Mouse (Mus musculus): Measurements from ENCODE around the gene App.

App gene

GRCm38 (mm10) chr16:85151681-85152080 lies 21.9 kb downstream of the App start:
- in situ Hi-C loops (cut with MseI, MboI) = no loop called here

- in situ Hi-C loops (cut with MseI, MboI) = no loop called here
These were observed 22.7 kb downstream of the App start for GRCm38 (mm10) chr16:85150902-85151301.

GRCm38 (mm10) chr16:85149509-85149871 lies 24.1 kb downstream of the App start:
- in situ Hi-C loops (cut with MseI, MboI) = no loop called here

- in situ Hi-C loops (cut with MseI, MboI) = no loop called here
These were observed 24.7 kb downstream of the App start for GRCm38 (mm10) chr16:85148615-85149508.

GRCm38 (mm10) chr16:85147440-85147839 lies 26.1 kb downstream of the App start:
- in situ Hi-C loops (cut with MseI, MboI) = no loop called here

GRCm38 (mm10) chr16:85145771-85146178 lies 27.8 kb downstream of the App start:
- in situ Hi-C loops (cut with MseI, MboI) = no loop called here

- in situ Hi-C loops (cut with MseI, MboI) = no loop called here
These were observed 28.2 kb downstream of the App start for GRCm38 (mm10) chr16:85145369-85145768.

GRCm38 (mm10) chr16:85144401-85144800 lies 29.2 kb downstream of the App start:
- in situ Hi-C loops (cut with MseI, MboI) = no loop called here

GRCm38 (mm10) chr16:85143863-85144262 lies 29.7 kb downstream of the App start:
- in situ Hi-C loops (cut with MseI, MboI) = no loop called here

GRCm38 (mm10) chr16:85143188-85143587 lies 30.4 kb downstream of the App start:
- in situ Hi-C loops (cut with MseI, MboI) = no loop called here

GRCm38 (mm10) chr16:85141404-85141803 lies 32.2 kb downstream of the App start:
- in situ Hi-C loops (cut with MseI, MboI) = no loop called here

- in situ Hi-C loops (cut with MseI, MboI) = no loop called here
These were observed 34.4 kb downstream of the App start for GRCm38 (mm10) chr16:85139178-85139604.

- in situ Hi-C loops (cut with MseI, MboI) = no loop called here
These were observed 36.2 kb downstream of the App start for GRCm38 (mm10) chr16:85137348-85137747.

- in situ Hi-C loops (cut with MseI, MboI) = no loop called here
These were observed 37.5 kb downstream of the App start for GRCm38 (mm10) chr16:85136046-85136445.

GRCm38 (mm10) chr16:85133468-85133881 lies 40.1 kb downstream of the App start:
- in situ Hi-C loops (cut with MseI, MboI) = no loop called here

- in situ Hi-C loops (cut with MseI, MboI) = no loop called here
These were observed 40.5 kb downstream of the App start for GRCm38 (mm10) chr16:85133057-85133456.

- in situ Hi-C loops (cut with MseI, MboI) = no loop called here
These were observed 41.4 kb downstream of the App start for GRCm38 (mm10) chr16:85132182-85132581.

GRCm38 (mm10) chr16:85130861-85131556 lies 42.6 kb downstream of the App start:
- in situ Hi-C loops (cut with MseI, MboI) = no loop called here

- in situ Hi-C loops (cut with MseI, MboI) = no loop called here
These were observed 44.6 kb downstream of the App start for GRCm38 (mm10) chr16:85128693-85129657.

- in situ Hi-C loops (cut with MseI, MboI) = no loop called here
These were observed 45.3 kb downstream of the App start for GRCm38 (mm10) chr16:85128347-85128664.

GRCm38 (mm10) chr16:85127661-85128346 lies 45.8 kb downstream of the App start:
- in situ Hi-C loops (cut with MseI, MboI) = no loop called here
